Mouse (Mus musculus): ENCODE results near the gene Cilp. TPM values are rescaled to one million over a fixed set of nuclear protein-coding genes. Genes with fewer than 3 reads are reported as not detected.

The Cilp gene
- polyA plus RNA-seq (2012) = not detected in 2 replicates

DNA sequence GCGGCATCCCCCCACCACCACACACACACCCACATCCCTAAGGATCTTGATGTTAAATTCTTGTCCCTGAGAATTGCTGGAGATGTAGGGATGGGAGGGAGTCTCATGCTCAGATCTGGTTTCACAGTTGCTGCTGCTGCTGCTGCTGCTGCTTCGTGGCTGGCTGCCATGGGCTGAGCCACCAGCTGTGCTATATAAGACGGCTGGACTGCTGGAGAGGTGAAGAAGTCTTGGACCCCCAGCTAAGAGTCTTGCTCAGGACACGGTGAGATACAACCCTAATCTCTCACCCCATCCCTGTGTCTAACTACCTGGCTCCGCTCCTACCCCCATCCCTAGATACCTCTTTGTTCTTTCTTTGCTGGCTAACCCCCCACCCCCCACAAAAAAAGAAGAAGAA, at the start of gene Cilp:
Gene Cilp, plus strand, starts transcription at position 222 of the 400 bp plus-strand sequence.

DNA sequence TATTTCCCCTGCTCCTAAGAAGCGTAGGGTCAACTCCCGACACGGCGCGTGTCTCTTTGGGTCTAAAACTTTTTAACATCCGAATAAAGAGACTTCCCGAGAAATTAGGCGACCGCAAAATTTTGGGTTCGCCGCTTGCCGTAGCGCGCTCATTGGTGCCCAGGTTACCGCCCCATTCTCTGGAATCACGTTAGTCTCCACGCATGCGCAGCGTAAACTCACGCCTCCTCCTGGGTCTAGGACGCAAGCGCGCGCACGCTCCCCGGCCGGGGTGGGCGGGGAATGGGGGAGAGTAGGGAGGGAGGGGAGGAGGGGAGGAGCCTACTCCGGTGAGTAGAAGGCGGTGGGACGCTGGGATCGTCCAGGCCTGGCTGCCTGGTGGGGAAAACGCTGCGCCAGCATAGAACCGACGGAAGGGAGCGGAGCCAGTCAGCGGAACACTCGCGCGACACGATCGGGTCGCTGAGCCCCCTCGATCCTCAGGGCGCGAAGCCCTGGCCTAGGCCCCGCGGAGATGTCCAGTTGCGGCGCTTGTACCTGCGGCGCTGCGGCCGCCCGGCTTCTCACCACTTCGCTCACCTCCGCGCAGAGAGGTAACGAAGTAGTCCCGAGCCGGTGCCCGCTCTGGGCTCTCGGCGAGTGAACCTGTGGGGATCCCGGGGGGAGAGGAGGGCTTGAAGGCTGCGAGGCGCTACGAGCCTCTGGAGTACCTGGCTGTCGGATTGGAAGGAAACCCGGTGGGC, 29.2 kb downstream of the Cilp start, which contains the start of gene Clpx:
Gene Clpx, plus strand, starts transcription at position 288 of the 743 bp plus-strand sequence.

Other genes with a start within 250 kb of the Cilp start
- 2.8 and 3.7 TPM in 2 replicates for gene Hacd3, start 243.5 kb upstream of the Cilp start, polyA plus RNA-seq (2012)
- 9.0 and 11.3 TPM in 2 replicates for gene Dpp8, start 232.8 kb upstream of the Cilp start, polyA plus RNA-seq (2012)
- 0.59 and 1.1 TPM in 2 replicates for gene Igdcc4, start 163.7 kb upstream of the Cilp start, polyA plus RNA-seq (2012)
- not detected in 2 replicates for gene Igdcc3, start 124.0 kb upstream of the Cilp start, polyA plus RNA-seq (2012)
- gene Parp16, start 69.8 kb upstream of the Cilp start, polyA plus RNA-seq (2012) = 5.2 and 6.4 TPM in 2 replicates
- 8.5 and 10.5 TPM in 2 replicates for gene Clpx, start 29.1 kb downstream of the Cilp start, polyA plus RNA-seq (2012)
- 34.2 and 42.0 TPM in 2 replicates for gene Pdcd7, start 80.9 kb downstream of the Cilp start, polyA plus RNA-seq (2012)
- gene Ubap1l, start 95.9 kb downstream of the Cilp start, polyA plus RNA-seq (2012) = 0.62 and 0.90 TPM in 2 replicates
- gene Kbtbd13, start 126.5 kb downstream of the Cilp start, polyA plus RNA-seq (2012) = 0.02 and 0.04 TPM in 2 replicates
- 0.13 and 0.40 TPM in 2 replicates for gene Rasl12, start 133.3 kb downstream of the Cilp start, polyA plus RNA-seq (2012)
- not detected in 2 replicates for gene Slc51b, start 157.8 kb downstream of the Cilp start, polyA plus RNA-seq (2012)
- gene Mtfmt, start 170.6 kb downstream of the Cilp start, polyA plus RNA-seq (2012) = 13.2 and 13.7 TPM in 2 replicates
- gene Spg21, start 195.8 kb downstream of the Cilp start, polyA plus RNA-seq (2012) = 34.1 and 45.9 TPM in 2 replicates